Mouse (Mus musculus) megakaryocyte, embryonic 14.5 days (primary cell): ENCODE data around the gene 4921524J17Rik.

Source experiments
- FLI1 ChIP-seq: IDR thresholded peaks from 2 replicates; pipeline ENCODE4 v1.6.1; 2012; ENCODE audit warnings: low read length, inconsistent platforms, mixed read lengths
- GATA1 ChIP-seq: IDR thresholded peaks from 3 replicates; pipeline ENCODE4 v1.6.1; 2012; ENCODE audit warnings: mixed read lengths, low read length, inconsistent platforms, borderline replicate concordance

- TF ChIP-seq GATA1 (no peak), FLI1 (no peak)
Observed at GRCm38 (mm10) chr8:85470753-85471152, 38.1 kb upstream of the 4921524J17Rik start.
